Mouse (Mus musculus): ENCODE results near the gene Cfap61.

The Cfap61 gene

GRCm38 (mm10) chr2:145950239-145950638 lies 15.7 kb downstream of the Cfap61 start:
- DNase-seq: no peak

GRCm38 (mm10) chr2:145952726-145953125 lies 18.1 kb downstream of the Cfap61 start:
- no peak for DNase-seq

- no peak for DNase-seq
These were observed 21.3 kb downstream of the Cfap61 start for GRCm38 (mm10) chr2:145955844-145956243.

GRCm38 (mm10) chr2:145956318-145956717 lies 21.7 kb downstream of the Cfap61 start:
- no peak for DNase-seq

- no peak for DNase-seq
These were observed 22.9 kb downstream of the Cfap61 start for GRCm38 (mm10) chr2:145957450-145957849.

- no peak for DNase-seq
These were observed 23.5 kb downstream of the Cfap61 start for GRCm38 (mm10) chr2:145958097-145958496.

GRCm38 (mm10) chr2:145958551-145958950 lies 24.0 kb downstream of the Cfap61 start:
- no peak for DNase-seq

GRCm38 (mm10) chr2:145961861-145962260 lies 27.3 kb downstream of the Cfap61 start:
- DNase-seq: no peak

- no peak for DNase-seq
These were observed 36.2 kb downstream of the Cfap61 start for GRCm38 (mm10) chr2:145970751-145971150.

- no peak for DNase-seq
These were observed 36.8 kb downstream of the Cfap61 start for GRCm38 (mm10) chr2:145971237-145972010.

- DNase-seq: no peak
These were observed 38.0 kb downstream of the Cfap61 start for GRCm38 (mm10) chr2:145972571-145972970.

GRCm38 (mm10) chr2:145979616-145980015 lies 45.0 kb downstream of the Cfap61 start:
- DNase-seq: no peak

- DNase-seq: no peak
These were observed 46.3 kb downstream of the Cfap61 start for GRCm38 (mm10) chr2:145980881-145981280.

GRCm38 (mm10) chr2:145981699-145982112 lies 47.1 kb downstream of the Cfap61 start:
- no peak for DNase-seq

- DNase-seq: no peak
These were observed 47.9 kb downstream of the Cfap61 start for GRCm38 (mm10) chr2:145982317-145983045.

GRCm38 (mm10) chr2:145987757-145988156 lies 53.2 kb downstream of the Cfap61 start:
- no peak for DNase-seq

GRCm38 (mm10) chr2:145990446-145990845 lies 55.9 kb downstream of the Cfap61 start:
- DNase-seq: no peak

- no peak for DNase-seq
These were observed 61.9 kb downstream of the Cfap61 start for GRCm38 (mm10) chr2:145996472-145996871.

GRCm38 (mm10) chr2:145997956-145998525 lies 63.5 kb downstream of the Cfap61 start:
- no peak for DNase-seq

GRCm38 (mm10) chr2:146008801-146009200 lies 74.2 kb downstream of the Cfap61 start:
- DNase-seq: no peak

GRCm38 (mm10) chr2:146009596-146010349 lies 75.2 kb downstream of the Cfap61 start:
- no peak for DNase-seq

GRCm38 (mm10) chr2:146010816-146011215 lies 76.2 kb downstream of the Cfap61 start:
- DNase-seq: no peak
